Mouse (Mus musculus): Measurements from ENCODE around the gene Metrn. TPM values are rescaled to one million over a fixed set of nuclear protein-coding genes. Genes with fewer than 3 reads are reported as not detected.
"Not testable (repeated sequence)": the region's sequence is repeated elsewhere in the genome, so short reads cannot be mapped to it uniquely, and the experiment has no call there.

Gene Metrn
- total RNA-seq, 2 experiments from 2014 or later = 72.5 to 86.7 TPM

DNA sequence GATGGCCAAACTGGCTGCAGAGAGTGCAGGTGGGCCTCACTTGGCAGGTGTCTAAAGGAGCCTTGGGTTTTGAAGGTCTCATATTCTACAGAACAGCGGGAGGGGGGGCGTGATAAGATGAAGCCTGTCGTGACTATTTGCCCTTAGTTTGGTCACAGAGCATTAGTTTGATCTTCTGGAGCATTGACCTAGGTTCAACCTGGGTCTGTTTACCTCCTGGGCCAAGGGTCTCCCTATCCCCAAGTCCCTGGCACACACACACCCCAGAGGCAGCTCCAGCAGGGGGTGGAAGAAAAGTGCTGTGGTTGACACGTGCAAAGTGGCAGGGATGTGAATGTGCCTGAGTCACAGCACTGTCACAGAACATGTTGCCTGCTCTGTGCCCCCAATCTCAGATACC, 14.0 kb upstream of the Metrn start:
- no peak for DNase-seq (ENCODE audit: low spot score in 2 of 2)
- intact Hi-C loops (cut with DNase I) = no loop called here

GRCm38 (mm10) chr17:25809606-25810340, 12.8 kb upstream of the Metrn start:
- intact Hi-C loops (cut with DNase I) = loop anchor here (5.0 kb wide), 1 partner anchor 252 kb away; no protein-coding TSS in a partner anchor
- peak in 1 of 2 experiments; percentile 60 for DNase-seq (ENCODE audit: low spot score in 2 of 2)

- intact Hi-C loops (cut with DNase I) = loop anchor here (5.0 kb wide), 1 partner anchor 252 kb away; no protein-coding TSS in a partner anchor
- DNase-seq (ENCODE audit: low spot score in 2 of 2) = peak; percentile 92 to 95
These were observed 12.1 kb upstream of the Metrn start, which contains the start of gene Fbxl16 for GRCm38 (mm10) chr17:25808789-25809605. Fbxl16 (plus strand) TSS chr17:25809085.

GRCm38 (mm10) chr17:25808028-25808427, 11.1 kb upstream of the Metrn start:
- intact Hi-C loops (cut with DNase I) = loop anchor here (5.0 kb wide), 1 partner anchor 251 kb away; no protein-coding TSS in a partner anchor

DNA sequence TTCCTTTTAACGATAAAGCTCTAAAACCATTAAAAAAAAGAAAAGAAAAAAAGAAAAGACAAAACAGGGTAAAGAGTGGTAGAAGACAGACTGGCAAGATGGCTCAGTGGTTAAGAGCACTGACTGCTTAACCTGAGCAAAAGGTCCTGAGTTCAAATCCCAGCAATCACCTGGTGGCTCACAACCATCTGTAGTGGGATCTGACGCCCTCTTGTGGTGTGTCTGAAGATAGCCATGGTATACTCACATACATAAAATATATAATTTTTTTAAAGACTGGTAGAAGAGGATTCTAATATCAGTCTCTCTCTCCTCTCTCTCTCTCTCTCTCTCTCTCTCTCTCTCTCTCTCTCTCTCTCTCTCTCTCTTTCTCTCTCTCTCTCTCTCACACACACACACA, 10.5 kb upstream of the Metrn start:
- intact Hi-C loops (cut with DNase I) = loop anchor here (5.0 kb wide), 1 partner anchor 250 kb away; no protein-coding TSS in a partner anchor
- DNase-seq (ENCODE audit: low spot score in 2 of 2) = not testable (repeated sequence)

More at GRCm38 (mm10) chr17:25808028-25808427, 11.1 kb upstream of the Metrn start:
- no peak for DNase-seq (ENCODE audit: low spot score in 2 of 2)

DNA sequence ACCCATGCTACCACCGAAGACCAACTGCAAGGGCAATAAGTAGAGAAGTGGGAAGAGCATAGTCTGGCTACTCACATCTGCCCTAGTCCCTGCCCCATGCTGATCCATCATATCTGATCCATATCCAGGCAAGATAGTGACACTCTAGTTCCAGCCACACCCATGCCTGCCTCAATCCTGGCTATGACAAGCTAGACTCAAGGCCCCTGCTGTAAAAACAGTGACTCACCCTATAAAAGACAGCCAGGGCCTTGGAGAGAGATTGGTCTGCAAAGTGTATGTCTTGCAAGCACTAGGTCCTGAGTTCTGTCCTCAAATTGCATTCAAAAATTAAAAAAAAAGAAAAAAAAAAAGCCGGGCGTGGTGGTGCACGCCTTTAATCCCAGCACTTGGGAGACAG, 9.6 kb upstream of the Metrn start:
- no peak for DNase-seq (ENCODE audit: low spot score in 2 of 2)
- intact Hi-C loops (cut with DNase I) = loop anchor here (5.0 kb wide), 1 partner anchor 249 kb away; no protein-coding TSS in a partner anchor

GRCm38 (mm10) chr17:25802825-25803517, 6.0 kb upstream of the Metrn start:
- DNase-seq (ENCODE audit: low spot score in 2 of 2) = peak; percentile 88 to 94
- intact Hi-C loops (cut with DNase I) = loop anchor here (5.0 kb wide), 2 partner anchors 41 to 236 kb away; no protein-coding TSS in a partner anchor

GRCm38 (mm10) chr17:25801029-25801428, 4.1 kb upstream of the Metrn start:
- intact Hi-C loops (cut with DNase I) = loop anchor here (1.0 to 5.0 kb wide), 5 partner anchors 28 to 324 kb away; partner anchors contain the start of gene Narfl
- DNase-seq (ENCODE audit: low spot score in 2 of 2) = peak; percentile 70 to 80

DNA sequence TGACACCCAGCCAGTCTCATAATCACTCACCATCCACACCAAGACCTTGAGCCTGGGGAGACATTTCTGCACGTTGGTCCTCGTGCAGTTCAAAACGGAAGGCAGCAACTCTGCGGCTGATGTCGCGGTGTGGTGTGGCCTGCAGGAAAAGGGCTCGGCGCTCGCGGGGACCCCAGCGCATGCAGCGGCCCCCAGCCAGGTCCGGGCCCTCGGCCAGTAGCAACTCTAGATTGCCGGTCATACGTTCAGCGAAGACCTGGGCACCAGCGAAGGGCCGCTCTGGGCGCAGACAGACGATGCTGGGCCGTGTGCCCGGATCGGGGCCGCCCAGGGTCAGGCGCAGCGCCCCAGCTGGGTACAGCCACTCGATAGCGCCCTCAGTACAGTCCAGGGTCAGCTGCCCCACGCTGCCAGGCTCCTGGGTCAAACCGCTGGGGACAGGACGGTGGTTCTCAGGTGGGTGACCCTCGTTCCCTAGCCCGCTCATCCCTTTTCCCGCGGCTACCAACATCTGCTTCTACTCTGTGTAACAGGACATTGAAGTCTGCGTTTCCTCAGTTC, 645 bp downstream of the Metrn start:
- no peak for DNase-seq (ENCODE audit: low spot score in 2 of 2)
- intact Hi-C loops (cut with DNase I) = no loop called here

GRCm38 (mm10) chr17:25795609-25796092, 1.3 kb downstream of the Metrn start, which contains the start of gene AC134908.4:
AC134908.4 (minus strand) TSS chr17:25795659.
- intact Hi-C loops (cut with DNase I) = no loop called here
- peak in 1 of 2 experiments; percentile 72 for DNase-seq (ENCODE audit: low spot score in 2 of 2)

- DNase-seq (ENCODE audit: low spot score in 2 of 2) = no peak
- intact Hi-C loops (cut with DNase I) = no loop called here
These were observed 1.9 kb downstream of the Metrn start for GRCm38 (mm10) chr17:25794998-25795397.

- intact Hi-C loops (cut with DNase I) = no loop called here
- DNase-seq (ENCODE audit: low spot score in 2 of 2) = no peak
These were observed 2.7 kb downstream of the Metrn start for GRCm38 (mm10) chr17:25794197-25794596.

DNA sequence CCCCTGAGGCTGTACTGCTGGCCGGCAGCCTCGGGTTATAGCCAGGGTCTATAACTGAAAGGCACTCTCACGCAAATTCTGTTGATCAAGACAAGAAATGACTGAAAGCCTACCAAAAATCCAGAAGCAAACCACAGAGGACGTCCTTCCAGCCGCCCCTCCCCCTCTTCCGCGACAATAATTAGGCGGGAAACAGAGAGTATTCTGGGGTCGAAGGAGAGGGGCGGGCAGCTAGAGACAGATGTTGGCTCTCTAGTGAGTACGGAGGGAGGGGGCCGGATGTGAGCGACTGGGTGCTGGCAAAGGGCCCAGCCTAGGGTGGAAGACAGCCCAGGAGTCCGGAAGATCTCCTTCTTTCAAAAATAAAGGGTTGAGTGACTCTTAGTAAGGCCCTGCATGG, 4.3 kb downstream of the Metrn start, which contains the start of gene Fam173a:
Gene Fam173a (minus strand): TSS at position 287 of the 400 bp plus-strand sequence.
- peak in 1 of 2 experiments; percentile 81 for DNase-seq (ENCODE audit: low spot score in 2 of 2)
- intact Hi-C loops (cut with DNase I) = no loop called here

GRCm38 (mm10) chr17:25791843-25792527, 5.0 kb downstream of the Metrn start:
- peak; percentile 81 to 89 for DNase-seq (ENCODE audit: low spot score in 2 of 2)
- intact Hi-C loops (cut with DNase I) = no loop called here

GRCm38 (mm10) chr17:25791320-25791842, 5.6 kb downstream of the Metrn start:
- no peak for DNase-seq (ENCODE audit: low spot score in 2 of 2)
- intact Hi-C loops (cut with DNase I) = no loop called here

DNA sequence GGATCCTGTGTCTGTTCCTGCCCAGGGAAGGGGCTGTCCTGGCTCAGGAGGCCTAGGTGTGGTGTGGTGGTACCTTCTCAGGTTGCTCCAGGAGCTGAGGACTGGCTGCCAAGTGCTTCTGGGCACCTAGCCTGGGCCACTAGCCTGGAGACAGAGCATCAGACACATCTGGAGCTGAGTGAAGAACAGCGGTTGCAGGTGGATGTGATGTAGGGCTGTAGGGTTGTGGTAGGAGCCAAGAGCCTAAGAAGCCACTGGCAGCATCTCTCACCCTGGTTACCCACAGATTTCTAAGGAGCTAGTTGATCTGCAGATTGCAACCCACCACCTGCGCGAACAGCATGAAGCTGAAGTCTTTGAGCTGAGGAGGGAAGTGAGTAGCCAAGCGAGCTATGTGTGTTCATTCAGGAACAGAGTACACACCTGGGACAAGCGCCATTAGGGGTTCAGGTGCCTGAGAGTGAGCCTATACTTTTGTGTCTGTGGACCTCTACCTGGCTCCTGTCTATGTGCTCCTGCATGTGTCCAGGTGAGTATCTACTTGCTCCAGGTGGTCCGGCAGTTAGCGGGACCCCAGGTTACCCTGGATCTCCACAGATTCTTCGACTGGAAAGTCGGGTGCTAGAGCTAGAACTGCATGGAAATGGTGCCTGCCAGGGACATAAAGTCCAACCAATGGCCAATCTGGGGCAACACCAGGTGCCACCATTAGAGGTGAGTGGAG, 10.0 kb downstream of the Metrn start:
- DNase-seq (ENCODE audit: low spot score in 2 of 2) = no peak
- intact Hi-C loops (cut with DNase I) = no loop called here

DNA sequence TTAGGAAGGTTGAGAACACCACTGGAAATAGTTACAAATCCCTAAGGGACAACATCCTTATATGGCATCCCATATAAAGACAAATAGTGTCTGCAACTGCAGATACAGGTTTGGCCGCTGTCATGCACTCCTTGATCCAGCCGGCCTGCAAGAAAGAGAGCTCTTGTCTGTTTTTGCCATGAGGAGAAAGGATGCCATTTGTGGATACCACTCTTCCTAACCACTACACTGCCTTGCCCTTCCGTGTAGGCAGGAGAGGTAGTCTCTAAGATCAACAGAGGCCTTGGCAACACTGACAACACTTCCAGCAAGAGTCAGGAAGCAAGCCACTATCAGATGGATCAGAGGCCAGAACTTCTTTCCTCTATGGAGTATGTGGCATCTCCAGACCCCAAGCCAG, 10.7 kb downstream of the Metrn start, which contains the start of gene Ccdc78:
Gene Ccdc78 (plus strand): TSS at position 301 of the 400 bp plus-strand sequence.
- intact Hi-C loops (cut with DNase I) = no loop called here
- DNase-seq (ENCODE audit: low spot score in 2 of 2) = no peak
